9 mouse cellular contexts compared by ENCODE assay signal in genomic region chr2:58680794-58681193, GRCm38 (mm10).
DNase-seq lines count a peak whose midpoint lies in the region; ATAC-seq and TF ChIP-seq lines count a peak whose summit lies in the region.
"Had no signal": no experiment of that assay in that cellular context is flagged by ENCODE, and none has a peak within 500 bp of the region (broad histone marks: within the 10 kb centered on the region; RNA-seq: fewer than 3 reads in every experiment).

No protein-coding gene starts in this region.

- no peaks in the 10 kb centered on the region for H3K4me1 ChIP-seq in forebrain, embryonic 16.5 days (replicated peaks; ENCODE audit: control insufficient read depth, insufficient read depth, low read length)
- no peaks in the 10 kb centered on the region for H3K4me1 ChIP-seq in liver, postnatal 0 days (ENCODE audit: insufficient read depth)
- H3K4me1 ChIP-seq: heart, embryonic 13.5 days had no signal

- WGBS in forebrain, embryonic 16.5 days, result 42% methylated on average over 6 of the region's 6 CpGs
- 33% methylated on average over 6 of the region's 6 CpGs for WGBS in liver, postnatal 0 days (ENCODE audit: insufficient replicate concordance)

- DNase-seq in gastrocnemius, adult 18-20 months (ENCODE audit: low spot score), result peak; percentile 45
- no peak for DNase-seq in gastrocnemius, postnatal 25 days
- DNase-seq in B cell, adult 2 months, result peak; percentile 24 to 25
- DNase-seq in c-Kit-positive CD71-positive TER-119-positive erythroid progenitor cells, embryonic 14.5 days (ENCODE audit: low spot score), result peak; percentile 18
- DNase-seq in kidney, adult 9 months, result peak; percentile 62
- DNase-seq in liver, postnatal 0 days, result peak; percentile 67
- DNase-seq in skeletal muscle tissue, adult 2 months (ENCODE audit: low read depth, low spot score), result peak; percentile 23

- no peaks in the 10 kb centered on the region for H3K9me3 ChIP-seq in forebrain, embryonic 16.5 days (ENCODE audit: control insufficient read depth, low read length)
- no peaks in the 10 kb centered on the region for H3K9me3 ChIP-seq in liver, postnatal 0 days (ENCODE audit: low read length)
- H3K9me3 ChIP-seq: heart, embryonic 13.5 days had no signal

- no peak overlapping the region for H3K9ac ChIP-seq in forebrain, embryonic 16.5 days (replicated peaks; ENCODE audit: low read depth, low read length)
- H3K9ac ChIP-seq in liver, postnatal 0 days (replicated peaks), result no peak overlapping the region
- H3K9ac ChIP-seq: heart, embryonic 13.5 days had no signal

- peak; percentile 31; the same call in 1 of the 2 replicates for ATAC-seq in forebrain, embryonic 16.5 days
- ATAC-seq in liver, postnatal 0 days, result no peak

- no peak for TF ChIP-seq EP300 in liver, postnatal 0 days (IDR thresholded peaks at IDR 0.05; ENCODE audit: low read depth)

- H3K27ac ChIP-seq in forebrain, embryonic 16.5 days (ENCODE audit: low read length), result no peak overlapping the region
- no peak overlapping the region for H3K27ac ChIP-seq in liver, postnatal 0 days (ENCODE audit: low read depth)
- H3K27ac ChIP-seq: heart, embryonic 13.5 days had no signal

- H3K4me3 ChIP-seq in forebrain, embryonic 16.5 days (replicated peaks; ENCODE audit: low read length), result no peak overlapping the region
- no peak overlapping the region for H3K4me3 ChIP-seq in liver, postnatal 0 days (ENCODE audit: low read depth, low read length)
- H3K4me3 ChIP-seq: heart, embryonic 13.5 days had no signal

- H3K36me3 ChIP-seq in forebrain, embryonic 16.5 days (ENCODE audit: control insufficient read depth, insufficient read depth), result no peaks in the 10 kb centered on the region
- no peaks in the 10 kb centered on the region for H3K36me3 ChIP-seq in liver, postnatal 0 days (replicated peaks; ENCODE audit: insufficient read depth, low read length)
- H3K36me3 ChIP-seq: heart, embryonic 13.5 days had no signal

- TF ChIP-seq CTCF in liver, postnatal 0 days (IDR thresholded peaks at IDR 0.05; ENCODE audit: low read depth), result peak; percentile 68

- H3K4me2 ChIP-seq in forebrain, embryonic 16.5 days (ENCODE audit: low read length), result no peak overlapping the region
- H3K4me2 ChIP-seq in liver, postnatal 0 days (ENCODE audit: low read depth, low read length), result no peak overlapping the region
- H3K4me2 ChIP-seq: heart, embryonic 13.5 days had no signal

- no peaks in the 10 kb centered on the region for H3K27me3 ChIP-seq in forebrain, embryonic 16.5 days (replicated peaks; ENCODE audit: control insufficient read depth, insufficient read depth, low read length)
- no peaks in the 10 kb centered on the region for H3K27me3 ChIP-seq in liver, postnatal 0 days (ENCODE audit: insufficient read depth, low read length)
- H3K27me3 ChIP-seq: heart, embryonic 13.5 days had no signal
